Mouse (Mus musculus): ENCODE measurements around the gene Npas1.

The Npas1 gene

DNA sequence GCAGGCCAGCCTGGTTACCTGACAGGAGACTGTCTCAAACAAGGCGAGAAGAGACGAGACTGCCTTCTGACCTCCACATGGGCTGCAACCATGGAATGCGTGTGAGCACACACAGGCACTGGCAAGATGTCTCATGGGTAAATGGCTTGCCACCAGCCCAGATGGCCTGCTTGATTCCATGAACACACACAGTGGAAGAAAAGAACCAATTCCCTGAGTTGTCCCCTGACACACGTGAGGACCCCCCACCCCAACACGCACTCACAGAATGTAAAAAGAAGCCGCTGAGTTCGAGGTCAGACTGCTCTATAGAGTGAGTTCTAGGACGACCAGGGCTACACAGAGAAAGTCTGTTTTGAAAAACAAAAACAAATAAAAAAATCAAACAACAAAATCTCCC is at the start of gene Npas1:
Npas1 (minus strand) TSS at position 101 of the 400 bp plus-strand sequence.
- DNase-seq: no peak

DNA sequence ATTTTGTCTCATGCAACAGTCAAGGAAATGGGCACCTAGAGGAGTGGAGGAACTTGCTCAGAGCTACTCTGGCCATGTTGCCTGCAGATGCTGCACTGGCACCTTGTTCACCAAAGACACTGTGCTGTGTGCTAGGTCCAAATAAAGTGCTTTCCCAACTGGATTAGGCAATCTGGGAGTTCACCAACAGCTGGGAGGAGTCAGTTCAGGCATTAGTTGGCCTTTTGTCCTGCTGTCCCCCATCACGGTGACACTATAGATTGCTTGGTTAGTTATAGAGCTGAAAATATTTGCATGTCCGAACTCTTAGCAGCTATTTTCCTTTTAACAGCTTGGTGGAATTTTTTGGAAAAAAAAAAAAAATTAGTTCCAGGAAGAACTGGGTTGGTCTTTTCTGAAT is 48.5 kb upstream of the Npas1 start:
- peak; percentile 89 for DNase-seq

DNA sequence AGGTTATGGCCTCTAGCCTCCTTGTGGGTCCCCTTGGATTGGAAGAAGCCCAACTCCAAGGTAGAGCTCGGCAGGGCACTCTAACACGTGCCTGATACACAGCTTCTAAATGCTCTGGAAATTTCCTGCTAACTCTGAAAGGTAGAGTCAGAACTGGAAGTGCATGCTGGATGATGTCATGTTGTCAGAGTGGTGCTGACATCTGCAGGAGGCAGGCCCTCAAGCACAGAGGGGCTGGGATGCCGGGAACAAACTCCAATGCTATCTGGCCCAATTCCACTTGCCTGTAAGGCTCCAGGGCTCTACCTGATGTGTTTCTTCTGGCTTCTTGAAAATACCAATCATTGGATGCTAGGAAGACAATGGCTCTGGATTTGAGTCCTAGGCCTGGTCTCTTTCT is 47.9 kb upstream of the Npas1 start:
- peak; percentile 93 for DNase-seq

DNA sequence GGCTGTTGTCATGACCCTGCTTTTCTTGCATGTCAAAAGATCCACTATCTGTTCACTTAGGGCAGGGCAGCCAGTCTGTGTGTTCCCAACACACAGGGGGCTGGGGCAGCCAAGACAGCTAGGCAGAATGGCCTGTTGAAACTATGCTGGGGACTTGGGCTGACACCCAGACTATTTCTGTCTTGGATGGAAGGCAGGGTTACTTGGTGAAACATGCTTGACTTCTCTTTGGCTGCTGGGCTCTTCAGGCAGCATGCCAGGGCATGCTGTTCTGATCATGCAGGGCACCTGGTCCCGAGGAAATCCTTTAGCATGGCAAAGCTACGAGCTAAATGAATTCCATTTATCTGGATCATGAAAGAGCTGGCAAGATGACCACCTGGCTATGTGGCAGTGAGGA is 46.8 kb upstream of the Npas1 start:
- peak; percentile 97 for DNase-seq

DNA sequence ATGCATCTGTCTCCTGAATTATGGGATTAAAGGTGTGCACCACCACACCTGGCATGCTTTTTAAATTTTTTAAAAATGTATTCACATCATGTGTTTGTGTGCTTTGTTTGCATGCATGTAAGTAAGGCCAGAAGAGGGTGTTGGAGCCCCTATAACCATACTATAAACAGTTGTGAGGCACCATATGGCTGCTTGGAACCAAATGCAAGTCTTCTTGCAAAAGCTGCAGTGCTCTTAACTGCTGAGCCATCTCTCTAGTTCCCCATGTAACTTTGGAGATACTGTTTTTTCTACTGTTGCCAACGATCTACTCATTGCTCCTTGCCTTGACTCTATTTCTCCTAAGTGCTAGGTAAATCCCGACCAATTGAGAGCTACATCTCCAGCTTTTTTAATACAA is 41.8 kb upstream of the Npas1 start:
- no peak for DNase-seq

DNA sequence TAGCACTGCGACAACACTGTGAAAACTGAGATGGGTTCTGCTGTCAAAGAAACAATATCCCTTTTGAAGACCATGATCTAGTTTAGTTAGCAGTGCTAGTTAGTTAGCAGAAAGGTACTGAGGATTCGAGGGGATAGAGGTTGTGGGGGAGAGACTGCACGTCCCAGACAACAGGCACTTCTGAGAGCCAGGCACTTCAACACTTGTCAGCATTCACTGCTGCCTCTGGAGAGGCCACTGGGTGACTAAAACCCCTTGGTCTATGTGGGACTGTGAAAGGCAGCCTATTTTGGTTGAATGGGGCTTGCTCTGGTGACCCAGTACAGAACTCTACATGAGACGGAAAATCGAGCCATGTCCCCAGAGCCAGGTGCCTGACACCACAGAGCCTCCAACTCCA is 39.7 kb upstream of the Npas1 start:
- DNase-seq: no peak

DNA sequence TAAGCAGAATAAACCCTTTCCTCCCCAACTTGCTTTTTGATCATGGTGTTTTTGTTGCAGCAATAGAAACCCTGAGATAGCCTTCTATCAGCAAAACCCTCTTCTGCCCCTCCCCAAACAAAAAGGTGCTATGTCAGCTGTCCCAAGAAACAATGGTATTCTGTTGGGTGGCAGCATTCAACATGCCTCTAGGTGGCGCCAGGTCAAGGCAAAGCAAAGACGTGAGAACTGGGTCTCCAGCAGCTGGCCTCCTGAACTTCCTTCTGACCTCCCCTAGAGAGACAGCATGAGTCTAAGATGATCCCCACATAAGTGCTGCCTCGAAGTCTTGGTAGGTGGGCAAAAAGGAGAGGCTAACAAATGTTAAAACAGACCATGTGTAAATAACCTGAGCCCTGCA is 29.8 kb upstream of the Npas1 start:
- peak; percentile 95 for DNase-seq

DNA sequence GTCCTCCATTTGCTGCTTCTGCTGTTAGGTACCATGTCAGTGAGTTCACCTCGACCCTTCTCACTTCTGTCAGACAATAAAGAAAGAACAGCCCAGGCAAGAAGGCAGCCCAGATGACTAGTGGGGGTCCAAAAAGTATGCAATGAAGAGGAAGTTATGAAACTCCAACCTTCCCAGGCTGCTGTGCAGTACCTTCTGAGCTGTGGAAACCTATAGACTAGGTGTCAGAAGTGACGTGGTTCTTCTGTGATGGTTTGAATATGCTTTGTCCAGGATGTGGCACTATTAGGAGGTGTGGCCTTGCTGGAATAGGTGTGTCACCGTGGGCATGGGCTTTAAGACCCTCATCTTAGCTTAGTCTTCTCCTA is 27.7 kb upstream of the Npas1 start:
- no peak for DNase-seq

DNA sequence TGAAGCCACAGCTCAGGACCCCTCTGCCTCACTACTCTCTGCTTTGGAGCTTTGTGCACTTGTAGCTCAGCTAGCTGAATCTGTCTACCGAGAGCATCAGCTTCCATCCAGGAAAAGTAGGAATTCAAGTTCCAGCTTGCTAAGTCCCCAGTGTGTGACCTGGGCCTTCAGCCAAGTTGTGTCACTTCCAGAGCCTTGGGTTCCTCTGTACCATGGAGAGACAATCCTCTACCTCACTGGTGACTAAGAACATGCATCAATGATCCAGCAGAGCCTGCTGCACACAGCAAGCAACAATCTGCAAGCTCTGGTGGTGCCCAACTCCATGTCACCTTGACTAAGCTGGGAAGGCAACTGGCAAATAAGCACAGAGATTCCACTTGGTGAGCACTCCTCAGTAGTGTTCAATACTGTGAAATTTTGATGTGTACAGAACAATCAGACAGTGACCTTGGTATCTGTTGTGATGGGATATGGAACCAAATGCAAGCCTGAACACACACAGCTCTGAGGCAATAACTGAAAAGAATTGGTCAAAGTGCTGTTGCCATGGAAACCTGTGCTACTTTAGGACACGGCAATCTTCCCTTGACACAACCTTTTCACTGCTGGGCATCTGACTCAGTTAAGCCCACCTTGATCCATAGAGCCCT is 27.2 kb upstream of the Npas1 start:
- no peak for DNase-seq

DNA sequence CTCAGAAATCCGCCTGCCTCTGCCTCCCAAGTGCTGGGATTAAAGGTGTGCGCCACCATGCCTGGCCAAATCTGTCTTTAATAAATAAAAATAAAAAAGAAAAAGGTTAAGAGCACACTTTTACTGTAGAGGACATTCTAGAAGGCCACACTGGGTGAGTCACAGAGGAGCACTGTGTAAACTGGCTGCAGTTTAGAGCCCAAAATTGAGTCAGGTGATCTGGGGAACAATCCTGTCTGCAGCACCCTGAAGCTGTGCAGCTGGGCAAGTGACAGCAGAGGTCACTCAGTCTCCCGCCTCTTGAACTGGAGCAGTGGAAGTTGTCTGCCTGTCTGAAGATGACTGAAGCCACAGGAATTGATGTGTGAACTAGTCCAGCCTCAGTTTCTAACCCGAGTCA is 24.0 kb upstream of the Npas1 start:
- DNase-seq: no peak

DNA sequence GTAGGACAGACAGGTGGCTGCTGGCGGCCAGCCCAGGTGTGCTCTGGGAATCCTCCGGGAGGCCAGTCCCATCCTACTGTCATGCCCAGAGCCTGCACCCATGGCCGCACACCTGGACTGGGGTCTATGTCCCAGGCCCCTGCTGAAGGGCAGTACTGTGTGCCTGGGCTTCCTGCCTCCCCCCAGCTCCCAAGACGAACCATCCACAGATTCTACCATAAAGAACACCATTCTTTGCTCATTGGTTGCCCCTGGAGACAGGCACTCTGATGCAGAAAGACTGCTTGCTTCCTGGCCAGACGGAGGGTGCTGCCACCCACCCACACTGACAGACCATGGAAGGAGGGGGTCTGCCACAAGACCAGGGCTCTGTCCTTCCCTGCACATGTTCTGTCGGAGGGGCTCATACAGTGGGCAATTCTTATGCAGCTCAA is 22.2 kb upstream of the Npas1 start:
- peak; percentile 85 for DNase-seq

DNA sequence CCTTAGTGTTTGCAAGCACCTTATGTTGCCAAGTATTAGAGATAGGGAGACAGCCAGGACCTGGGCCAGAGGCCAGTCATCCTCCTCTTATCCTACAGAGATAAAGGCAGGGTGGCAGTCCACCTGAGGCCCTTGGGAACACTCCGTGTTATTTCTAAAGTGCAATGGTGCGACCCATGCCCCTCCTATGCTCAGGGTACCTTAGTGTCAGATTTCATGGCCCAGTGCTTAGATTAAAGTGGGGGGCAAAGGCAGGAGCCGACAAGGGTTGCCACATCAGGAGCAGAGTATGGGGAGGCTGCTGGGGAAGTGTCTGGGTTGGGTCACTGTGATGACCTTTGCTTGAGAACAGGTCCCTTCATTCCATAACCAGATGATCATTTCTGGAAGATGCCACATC is 18.7 kb upstream of the Npas1 start:
- peak; percentile 90 for DNase-seq

DNA sequence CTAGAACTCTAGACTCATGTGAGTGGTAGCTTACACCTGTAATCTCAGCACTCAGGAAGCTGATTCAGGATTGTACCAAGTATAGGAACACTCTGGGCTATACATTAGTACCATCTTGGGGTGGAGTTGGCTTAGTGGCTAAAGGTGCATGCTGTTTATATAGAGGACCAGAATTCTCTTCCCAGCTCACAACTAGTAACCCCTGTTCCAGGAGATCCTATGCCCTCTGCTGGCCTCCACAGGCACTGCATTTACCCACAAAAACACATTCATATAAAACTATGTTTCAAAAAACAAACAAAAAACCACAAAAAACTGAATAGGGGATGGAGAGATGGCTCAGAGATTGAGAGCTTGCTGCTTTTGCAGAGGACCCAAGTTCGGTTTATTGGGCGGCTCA is 15.8 kb upstream of the Npas1 start:
- DNase-seq: no peak

DNA sequence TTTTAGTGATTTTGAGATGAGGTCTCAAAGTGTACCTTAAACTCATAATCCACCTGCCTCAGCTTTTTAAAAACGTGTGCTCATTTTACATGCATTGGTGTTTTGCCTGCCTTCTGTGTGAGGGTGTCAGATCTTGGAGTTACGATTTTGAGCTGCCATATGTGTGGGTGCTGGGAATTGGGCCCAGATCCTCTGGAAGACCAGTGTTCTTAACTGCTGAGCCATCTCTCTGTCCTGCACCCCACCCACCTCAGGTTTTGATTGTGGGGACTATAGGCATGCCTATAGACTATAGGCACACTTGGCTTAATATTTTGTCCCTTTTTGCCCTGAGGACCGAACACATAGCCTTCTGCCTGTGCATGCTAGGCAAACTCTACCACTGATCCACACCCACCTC is 14.7 kb upstream of the Npas1 start:
- no peak for DNase-seq

DNA sequence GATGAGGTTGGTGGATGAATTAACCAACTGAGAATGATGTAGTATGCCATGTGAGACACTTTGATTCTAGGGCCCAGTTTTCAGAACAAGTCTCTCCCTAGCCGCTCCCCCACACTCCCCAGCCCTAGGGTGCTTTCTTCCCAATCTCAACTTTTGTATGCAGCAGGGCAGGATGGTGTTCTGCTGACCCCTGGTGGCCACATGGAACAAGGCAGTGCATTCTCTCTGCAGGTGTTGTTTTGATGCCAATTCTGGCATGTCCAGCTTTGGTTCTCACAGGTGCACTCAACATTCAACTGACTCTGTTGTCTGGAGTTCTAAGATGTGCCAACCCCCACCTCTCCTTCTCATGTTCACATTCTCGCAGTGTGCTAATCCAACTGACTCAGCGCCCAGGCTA is 14.2 kb upstream of the Npas1 start:
- DNase-seq: peak; percentile 90

DNA sequence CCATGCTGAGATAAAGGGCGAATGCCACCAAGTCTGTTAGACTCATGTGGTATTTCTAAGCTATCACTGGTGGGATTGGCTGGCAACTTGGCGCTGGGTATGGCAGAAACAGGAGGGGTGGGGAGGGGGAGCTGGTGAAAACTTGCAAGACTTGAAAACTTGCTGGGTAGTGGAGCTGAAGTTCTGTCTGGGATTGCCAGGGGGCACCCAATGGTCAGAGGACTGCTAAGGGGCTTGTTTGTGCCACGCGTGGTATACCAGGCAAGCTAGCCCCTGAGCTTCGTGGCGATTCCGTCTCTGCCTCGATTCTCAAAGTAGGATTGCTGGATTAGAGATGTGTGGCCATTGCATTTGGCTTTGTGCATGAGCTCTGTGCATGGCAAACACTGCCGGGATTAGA is 12.4 kb upstream of the Npas1 start:
- peak; percentile 91 for DNase-seq

DNA sequence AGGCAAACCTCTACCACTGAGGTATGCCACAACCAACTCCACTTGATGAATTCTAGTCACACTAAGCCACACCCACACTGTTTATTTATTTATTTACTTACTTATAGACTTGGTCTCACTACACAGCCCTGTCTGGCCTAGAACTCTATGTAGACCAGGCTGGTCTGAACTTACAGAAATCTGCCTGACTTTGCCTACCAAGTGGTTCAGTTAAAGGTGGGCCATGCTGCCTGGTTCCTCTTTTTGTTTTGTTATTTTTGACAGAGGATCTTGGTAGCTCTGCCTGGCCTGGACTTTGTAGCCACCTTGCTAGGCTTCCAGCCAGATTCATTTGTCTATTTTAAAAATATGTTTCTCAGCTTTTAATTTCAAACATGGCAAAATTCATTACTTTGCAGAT is 11.3 kb upstream of the Npas1 start:
- no peak for DNase-seq

DNA sequence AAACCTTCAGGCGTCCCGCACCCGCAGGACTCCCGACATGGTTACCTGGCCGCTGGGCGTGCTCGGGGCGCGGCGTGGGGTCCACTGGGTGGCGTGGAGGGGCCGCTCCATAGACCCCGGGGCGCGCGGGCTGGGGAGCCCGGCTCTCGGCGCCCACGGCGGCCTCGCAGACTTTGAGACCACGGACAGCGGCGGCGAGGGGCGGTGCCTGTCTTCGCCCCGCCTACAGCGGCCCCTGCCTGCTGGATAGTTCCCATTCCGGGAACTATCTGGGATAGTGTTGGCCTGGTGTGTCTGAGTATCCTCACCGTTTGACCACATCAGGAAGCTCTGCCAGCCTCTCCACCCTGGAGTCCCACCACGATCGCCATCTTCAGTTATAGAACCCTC is 933 bp downstream of the Npas1 start:
- DNase-seq: no peak

DNA sequence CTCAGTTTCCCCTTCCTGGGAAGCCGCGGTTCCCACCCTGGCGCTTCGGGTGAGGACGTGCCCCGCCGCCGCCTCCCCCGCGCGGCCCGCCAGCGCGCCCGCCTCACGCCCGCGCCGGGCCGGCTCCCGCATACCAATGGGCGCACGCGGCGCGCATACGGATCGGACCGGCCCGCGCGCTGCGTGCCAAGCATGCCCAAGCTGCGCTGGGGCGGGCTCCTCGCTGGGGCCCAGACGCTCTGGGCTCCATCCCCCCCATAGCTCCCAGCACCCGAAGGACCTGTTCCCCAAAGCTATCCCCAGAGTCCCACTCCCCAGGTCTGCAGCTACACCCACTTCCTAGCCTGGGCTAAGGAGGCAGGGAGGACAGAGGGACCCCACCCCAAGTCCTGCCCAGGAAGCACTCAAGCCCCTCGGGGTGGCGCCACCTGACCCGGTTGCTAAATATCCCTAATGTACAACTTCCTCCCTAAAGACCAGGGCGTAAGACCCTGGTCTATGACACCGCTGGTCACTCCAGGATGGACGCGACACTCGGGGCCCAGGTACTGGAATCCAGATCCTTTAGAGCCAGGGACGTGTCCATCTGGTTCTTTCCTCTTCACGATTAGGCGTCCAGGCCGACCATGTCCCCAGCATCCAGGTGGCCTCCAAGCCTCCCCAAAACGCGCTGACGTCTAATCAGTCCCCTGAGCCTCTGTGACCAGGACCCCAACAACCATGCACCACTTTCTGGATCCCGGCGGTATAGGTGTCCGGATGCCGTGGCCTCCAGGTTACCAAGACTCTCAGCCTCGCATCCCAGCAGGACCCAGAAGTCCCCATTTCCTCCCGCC is 1.5 kb downstream of the Npas1 start:
- DNase-seq: no peak

DNA sequence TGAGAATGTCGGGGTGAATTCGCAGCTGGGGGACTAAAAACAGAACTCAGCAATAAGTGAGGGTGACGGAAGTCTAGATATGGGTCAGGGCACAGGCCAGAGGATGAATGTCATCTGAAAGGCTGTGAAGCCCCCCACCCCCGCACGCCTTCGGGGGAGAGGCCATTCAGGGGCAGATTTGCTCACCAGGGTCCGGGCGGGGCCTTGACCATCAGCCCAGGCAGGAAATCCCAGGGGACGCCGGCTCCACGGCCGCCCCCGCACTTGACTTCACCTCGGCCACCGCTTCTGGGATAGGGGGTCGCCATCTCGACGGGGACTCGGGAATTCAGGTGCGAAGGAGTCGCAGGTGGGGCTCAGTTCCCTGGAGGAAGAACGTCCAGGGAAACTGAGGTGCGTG is 2.2 kb downstream of the Npas1 start:
- no peak for DNase-seq

DNA sequence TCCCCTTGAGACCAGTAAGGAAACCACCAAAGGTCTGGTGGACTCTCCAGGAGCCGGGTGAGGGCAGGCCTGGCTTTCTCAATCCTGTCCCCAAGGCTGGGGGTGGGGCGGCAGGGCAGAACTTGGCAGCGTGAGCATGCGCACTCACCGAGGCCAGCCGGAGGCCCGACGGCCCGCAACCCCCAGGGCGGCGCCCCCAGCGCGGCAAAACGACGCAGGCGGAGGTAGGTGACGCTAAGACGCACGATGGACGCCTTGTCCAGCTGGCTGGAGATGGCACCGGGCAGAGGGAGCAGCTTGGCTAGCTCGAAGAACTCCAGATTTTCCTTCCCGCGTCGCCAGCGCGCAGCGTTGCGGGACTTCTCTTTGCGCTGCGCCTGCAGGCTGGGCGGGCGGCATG is 3.1 kb downstream of the Npas1 start:
- DNase-seq: no peak

DNA sequence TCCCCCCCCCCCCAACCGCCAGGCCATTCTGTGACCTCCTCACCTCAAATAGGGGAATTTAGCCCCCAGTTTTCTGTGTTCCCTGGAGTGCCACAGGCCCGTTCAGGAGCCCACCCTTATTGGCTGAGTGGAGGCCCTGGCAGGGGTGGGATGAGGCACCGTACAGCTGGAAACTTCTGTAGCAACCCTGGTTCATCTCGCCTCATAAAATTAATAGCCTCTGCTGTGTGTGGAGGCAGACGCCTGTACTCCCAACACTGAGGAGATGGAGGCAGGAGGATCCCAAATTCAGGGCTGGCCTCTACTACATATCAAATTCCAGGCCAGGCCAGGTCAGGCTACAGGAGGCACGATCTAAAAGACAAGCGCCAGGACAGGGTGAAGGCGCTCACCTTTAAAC is 3.7 kb downstream of the Npas1 start:
- no peak for DNase-seq

DNA sequence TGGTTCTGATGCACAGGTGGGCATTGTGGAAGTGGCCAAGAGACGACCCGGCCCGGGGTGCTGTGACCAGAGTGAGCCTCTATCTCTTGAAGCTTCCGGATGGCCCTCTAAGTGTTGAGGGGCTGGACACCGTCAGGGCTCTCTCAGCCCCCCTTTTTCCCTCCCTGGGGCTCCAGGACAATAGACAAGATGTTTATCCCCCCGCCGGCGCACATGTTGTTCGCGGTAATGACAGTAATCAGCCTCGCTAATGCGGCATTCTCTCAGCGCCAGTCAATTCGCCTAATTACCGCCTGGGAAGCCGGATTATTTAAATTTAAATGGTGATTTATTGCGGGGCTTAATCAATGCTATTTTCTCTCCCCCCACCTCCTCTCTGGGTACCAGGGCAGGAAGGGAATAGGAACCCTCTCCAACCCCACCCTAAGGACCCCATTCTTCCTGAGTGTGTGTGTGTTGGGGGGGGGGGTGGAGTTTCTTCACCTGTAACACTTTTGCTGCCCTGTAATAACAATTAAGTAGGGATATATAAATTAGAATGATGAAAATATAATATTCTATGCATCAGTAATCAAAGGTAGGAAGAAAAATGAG is 5.3 kb downstream of the Npas1 start:
- no peak for DNase-seq

DNA sequence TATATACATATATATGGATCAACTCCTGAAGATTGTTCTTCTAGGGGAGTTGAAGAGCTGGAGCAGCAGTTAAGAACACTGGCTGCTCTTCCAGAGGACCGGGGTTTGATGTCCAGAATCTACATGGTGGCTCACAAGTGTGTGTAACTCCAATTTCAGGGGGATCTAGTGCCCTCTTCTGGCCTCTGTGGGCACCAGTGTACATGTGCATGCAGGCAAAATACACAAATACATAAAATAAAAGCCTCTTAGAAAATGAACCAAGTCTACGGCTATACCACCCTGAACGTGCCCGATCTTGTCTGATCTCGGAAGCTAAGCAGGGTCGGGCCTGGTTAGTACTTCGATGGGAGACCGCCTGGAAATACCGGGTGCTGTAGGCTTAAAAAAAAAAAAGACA is 6.0 kb downstream of the Npas1 start:
- no peak for DNase-seq
